Mouse (Mus musculus): Measurements from ENCODE around the gene Olfr434. TPM values are rescaled to one million over a fixed set of nuclear protein-coding genes. Genes with fewer than 3 reads are reported as not detected.

Olfr434 gene
- polyA plus RNA-seq, 1 experiment, result not detected

DNA sequence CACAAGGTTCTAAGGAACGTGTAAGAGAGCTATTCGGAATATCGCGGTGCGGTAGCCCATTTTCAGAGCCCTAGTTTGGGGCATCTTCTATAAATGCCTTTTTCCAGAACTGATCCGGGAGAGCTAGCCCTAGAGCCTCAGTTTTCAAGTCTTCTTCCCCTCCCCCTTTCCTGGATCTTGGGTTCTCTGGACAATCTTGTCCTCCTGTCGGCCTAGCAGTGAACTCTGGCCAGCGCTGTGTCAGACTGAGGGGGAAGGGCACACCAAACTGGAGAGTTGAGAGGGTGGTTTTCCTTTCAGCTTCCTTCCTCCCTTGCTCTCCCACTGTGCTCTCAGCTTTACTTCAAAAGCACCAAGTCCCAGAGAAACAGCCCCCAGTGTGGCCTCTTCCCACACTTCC is 53.5 kb downstream of the Olfr434 start:
- peaks cover 21% of the 10 kb centered on the region for H3K79me3 ChIP-seq (ENCODE audit: low read depth)
- no peak overlapping the region for H3ac ChIP-seq (ENCODE audit: control insufficient read depth, insufficient read length, low read depth)
- H3K36me3 ChIP-seq (ENCODE audit: control insufficient read depth, insufficient read depth), result no peaks in the 10 kb centered on the region
- TF ChIP-seq CTCF (IDR thresholded peaks at IDR 0.05; ENCODE audit: control insufficient read depth, insufficient read depth, insufficient read length) (no peak), MYOG (IDR thresholded peaks at IDR 0.05; ENCODE audit: control insufficient read depth, extremely low read depth, insufficient read length) (no peak), MYOD1 (IDR thresholded peaks at IDR 0.05; ENCODE audit: control insufficient read depth, insufficient read length, low read depth) (no peak), CEBPB (IDR thresholded peaks at IDR 0.05; ENCODE audit: low read depth) (no peak), MAX (IDR thresholded peaks at IDR 0.05) (no peak), USF1 (IDR thresholded peaks at IDR 0.05; ENCODE audit: low read depth) (no peak), FOSL1 (IDR thresholded peaks at IDR 0.05; ENCODE audit: insufficient read depth, low read length, poor library complexity, severe bottlenecking) (no peak)
- H3K79me2 ChIP-seq (ENCODE audit: control insufficient read depth, insufficient read depth), result peaks cover 59% of the 10 kb centered on the region
- peak overlapping the region; percentile 53 for H3K4me3 ChIP-seq (ENCODE audit: insufficient read depth, poor library complexity, severe bottlenecking)
- no peaks in the 10 kb centered on the region for H3K27me3 ChIP-seq (ENCODE audit: control insufficient read depth, insufficient read depth, insufficient read length)

Other genes starting within 250 kb of the Olfr434 start
- gene Olfr441, start 106.7 kb upstream of the Olfr434 start, polyA plus RNA-seq (2012; fragmentation: generic; extraction: Trizol), result not detected
- not detected for gene Olfr237-ps1, start 66.5 kb upstream of the Olfr434 start, polyA plus RNA-seq (2012; fragmentation: generic; extraction: Trizol)
- gene Olfr437, start 49.7 kb upstream of the Olfr434 start, polyA plus RNA-seq (2012; fragmentation: generic; extraction: Trizol), result not detected
- not detected for gene Olfr13, start 40.9 kb upstream of the Olfr434 start, polyA plus RNA-seq (2012; fragmentation: generic; extraction: Trizol)
- not detected for gene Olfr435, start 15.9 kb upstream of the Olfr434 start, polyA plus RNA-seq (2012; fragmentation: generic; extraction: Trizol)
- not detected for gene Olfr47, start 18.5 kb downstream of the Olfr434 start, polyA plus RNA-seq (2012; fragmentation: generic; extraction: Trizol)
- gene Arhgef5, start 52.6 kb downstream of the Olfr434 start, polyA plus RNA-seq (2012; fragmentation: generic; extraction: Trizol), result 9.3 TPM
- gene Nobox, start 96.5 kb downstream of the Olfr434 start, polyA plus RNA-seq (2012; fragmentation: generic; extraction: Trizol), result not detected